Mouse (Mus musculus): ENCODE measurements around the gene Trak1.

GRCm38 (mm10) chr9:121511911-121512310, 214.6 kb downstream of the Trak1 start:
- TF ChIP-seq CTCF (IDR thresholded peaks at IDR 0.05; ENCODE audit: control insufficient read depth, insufficient read depth, insufficient replicate concordance, low read depth, low read length) (no peak), POLR2A (IDR thresholded peaks at IDR 0.05; ENCODE audit: control insufficient read depth, low read depth, low read length) (no peak)
